Comparison of ENCODE assay signal across 1 mouse cellular context in the genomic region with DNA sequence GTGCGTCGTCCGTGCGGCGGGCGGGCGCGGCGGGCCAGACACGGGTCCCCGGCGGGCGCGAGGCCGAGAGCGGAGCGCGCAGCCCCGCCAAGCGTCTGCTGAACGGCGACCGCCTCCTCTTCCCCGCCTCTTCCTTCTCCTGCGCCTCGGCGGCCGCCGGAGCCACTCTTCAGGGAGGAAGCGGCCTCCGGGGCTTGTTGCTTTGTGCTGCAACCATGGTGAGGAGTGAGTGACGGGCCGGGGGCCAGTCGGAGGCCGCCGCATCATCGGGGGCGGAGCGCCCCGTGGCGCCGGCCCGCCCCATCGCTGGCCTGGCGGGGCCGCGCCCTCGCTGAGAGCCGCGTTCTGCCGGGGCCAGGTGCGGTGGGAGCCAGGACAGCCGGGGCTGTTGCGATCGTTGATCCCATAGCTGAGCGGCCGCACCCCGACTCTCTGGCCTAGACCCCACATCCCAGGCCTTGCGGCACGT.
TF ChIP-seq lines count a peak whose summit lies in the region.

No protein-coding gene starts in this region.

TF ChIP-seq in C2C12, 6 proteins besides CTCF, POLR2A, EP300 and RAD21 (continued from another document):
- TF ChIP-seq FOSL1 (IDR thresholded peaks at IDR 0.05; ENCODE audit: insufficient read depth, low read length, poor library complexity, severe bottlenecking) (no peak), MYOG (IDR thresholded peaks at IDR 0.05; ENCODE audit: control insufficient read depth, extremely low read depth, insufficient read length) (no peak), CEBPB (IDR thresholded peaks at IDR 0.05; ENCODE audit: low read depth) (no peak), USF1 (IDR thresholded peaks at IDR 0.05; ENCODE audit: low read depth) (no peak)
